Mouse (Mus musculus) thymus, adult 2 months (tissue): ENCODE measurements around the gene A930004D18Rik.

ENCODE experiments used
- CTCF ChIP-seq: fragments of 200-500 bp; IDR thresholded peaks from 2 replicates; pipeline ENCODE4 v1.5.1; 2012; ENCODE audit warnings: mild to moderate bottlenecking, control low read depth, low read length, moderate library complexity, borderline replicate concordance; ENCODE audit not compliant: control insufficient read depth, poor library complexity, insufficient read depth; ENCODE audit errors: extremely low read depth
- POLR2A ChIP-seq: fragments of 200-500 bp; IDR thresholded peaks from 2 replicates; pipeline ENCODE4 v1.6.1; 2012; ENCODE audit warnings: mild to moderate bottlenecking, low read length, control low read depth, moderate library complexity; ENCODE audit not compliant: control insufficient read depth, poor library complexity, insufficient read depth; ENCODE audit errors: extremely low read depth

- TF ChIP-seq CTCF (no peak), POLR2A (no peak)
Observed at GRCm38 (mm10) chr2:18050018-18050417, 12.5 kb upstream of the A930004D18Rik start.
